Mouse (Mus musculus) hindbrain, embryonic 14.5 days (tissue): ENCODE results near the gene Dmac1. TPM values are rescaled to one million over a fixed set of nuclear protein-coding genes. Genes with fewer than 3 reads are reported as not detected.

Source experiments
- ATAC-seq: fragments of 200-750 bp; cut with Nextera tagmentation; 2 replicates; pipeline ENCODE4 v1.8.0; 2017; ENCODE audit warnings: moderate number of reproducible peaks, mild to moderate bottlenecking, moderate TSS enrichment, moderate library complexity; ENCODE audit not compliant: low FRiP score
- DNase-seq: peaks from one replicate; pipeline ENCODE4 v3.0.0-alpha.2; 2015; ENCODE audit warnings: low spot score
- H3K27ac ChIP-seq: fragments of 300-500 bp; sonication (generic); 2 replicates; pipeline ENCODE4 v1.5.1; 2014; ENCODE audit warnings: mild to moderate bottlenecking, moderate library complexity
- H3K27me3 ChIP-seq: fragments of 300-500 bp; sonication (generic); 2 replicates; pipeline ENCODE4 v1.6.1; 2014; ENCODE audit warnings: mild to moderate bottlenecking, low read length, mixed read lengths; ENCODE audit not compliant: control insufficient read depth, insufficient read depth
- H3K36me3 ChIP-seq: fragments of 300-500 bp; sonication (generic); replicated peaks from 2 replicates; pipeline ENCODE4 v1.6.1; 2014; ENCODE audit not compliant: control insufficient read depth, insufficient read depth
- H3K4me1 ChIP-seq: fragments of 300-500 bp; sonication (generic); replicated peaks from 2 replicates; pipeline ENCODE4 v1.6.1; 2014; ENCODE audit warnings: antibody characterized with exemption, low read length, mixed read lengths; ENCODE audit not compliant: control insufficient read depth, insufficient read depth
- H3K4me2 ChIP-seq: fragments of 300-500 bp; sonication (generic); replicated peaks from 2 replicates; pipeline ENCODE4 v1.6.1; 2014; ENCODE audit warnings: mild to moderate bottlenecking, moderate library complexity
- H3K4me3 ChIP-seq: fragments of 300-500 bp; sonication (generic); replicated peaks from 2 replicates; pipeline ENCODE4 v1.5.1; 2014; ENCODE audit warnings: mild to moderate bottlenecking, low read length
- H3K9ac ChIP-seq: fragments of 300-500 bp; sonication (generic); 2 replicates; pipeline ENCODE4 v1.6.1; 2014
- H3K9me3 ChIP-seq: fragments of 300-500 bp; sonication (generic); 2 replicates; pipeline ENCODE4 v1.6.1; 2016; ENCODE audit warnings: low read length; ENCODE audit not compliant: control insufficient read depth
- WGBS: fragments of 180-500 bp; shearing (Covaris S2); extraction: QIAGEN DNeasy Blood & Tissue Kit; methylation state at CpG from one replicate; pipeline ENCODE4 v1.1.7; 2014; 5-methylcytosine and 5-hydroxymethylcytosine counted together
- polyA plus RNA-seq: library from polyadenylated mRNA; unstranded; fragments of >200 nt; fragmentation: Nextera tagmentation; extraction: Ambion mirVana; gene quantifications from 2 replicates; pipeline ENCODE4 v1.2.1, GENCODE M21; 2014

The Dmac1 gene
- polyA plus RNA-seq, 1 experiment from 2014 or later = 95.7 TPM

DNA sequence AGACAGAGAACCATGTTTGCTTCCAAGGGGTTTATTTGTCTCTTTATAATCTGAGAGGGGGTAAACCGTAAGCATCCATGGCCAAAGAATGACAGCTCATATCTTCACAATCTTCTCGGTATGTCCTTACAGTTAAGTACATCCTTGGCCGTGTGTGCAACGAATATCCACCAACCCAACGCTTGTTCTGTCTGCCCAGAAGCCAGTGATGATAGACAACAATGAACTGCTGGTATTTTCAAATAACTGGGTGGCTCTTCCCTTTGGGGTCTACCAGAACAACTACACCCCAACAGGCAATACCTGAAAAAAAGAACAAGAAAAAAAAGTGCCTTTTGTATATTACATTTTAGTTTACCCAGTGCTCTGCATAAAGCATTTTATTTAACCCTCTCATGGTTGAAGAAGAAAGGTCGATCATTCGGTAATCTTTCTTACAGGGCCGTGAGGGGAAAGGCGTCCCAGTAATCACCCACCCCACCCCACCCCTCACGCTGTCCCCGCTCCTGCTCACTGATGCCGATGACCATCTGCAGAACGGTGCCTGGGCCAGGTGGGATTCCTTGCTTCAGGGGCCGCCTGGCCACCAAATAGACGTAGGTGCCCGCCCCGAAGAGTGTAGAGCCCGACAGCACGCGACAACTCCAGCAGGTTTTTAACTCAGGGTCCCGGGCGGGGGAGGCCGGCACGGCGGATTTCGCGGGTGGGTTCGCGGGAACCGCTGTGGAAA is 473 bp downstream of the Dmac1 start:
- 7% methylated on average over 30 of the region's 30 CpGs for WGBS
- Histone ChIP-seq H3K4me2 (peak overlapping the region; percentile 63), H3K36me3 (peaks cover 9% of the 10 kb centered on the region), H3K9me3 (no peaks in the 10 kb centered on the region), H3K27ac (peak overlapping the region; percentile 36; the same call in 1 of the 2 replicates), H3K4me3 (peak overlapping the region; percentile 82), H3K4me1 (peaks cover 3% of the 10 kb centered on the region; the same call in 1 of the 2 replicates), H3K27me3 (no peaks in the 10 kb centered on the region), H3K9ac (peak overlapping the region; percentile 90)
- ATAC-seq = peak; percentile 93
- peak; percentile 32 for DNase-seq

DNA sequence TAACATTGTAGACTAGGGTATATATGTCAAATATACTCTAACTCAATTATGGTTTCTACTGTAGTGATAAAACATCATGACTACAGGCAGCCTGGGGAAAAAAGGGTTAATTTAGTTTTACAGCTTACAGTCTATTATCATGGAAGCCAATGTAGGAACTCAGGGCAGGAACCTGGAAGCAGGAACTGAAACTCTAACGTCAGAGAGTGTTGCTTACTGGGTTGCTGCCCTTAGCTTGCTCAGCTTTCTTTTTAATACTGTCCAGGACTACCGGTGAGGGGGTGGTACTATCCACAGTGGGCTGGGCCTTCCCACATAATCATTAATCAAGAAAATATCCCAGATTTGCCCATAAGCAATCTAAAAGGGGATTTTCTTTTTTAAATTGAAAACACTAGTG is 2.4 kb downstream of the Dmac1 start:
- Histone ChIP-seq H3K27ac (no peak overlapping the region), H3K9me3 (peaks cover 5% of the 10 kb centered on the region; the same call in 1 of the 2 replicates), H3K9ac (no peak overlapping the region), H3K4me2 (no peak overlapping the region), H3K27me3 (no peaks in the 10 kb centered on the region), H3K4me3 (no peak overlapping the region), H3K36me3 (peaks cover 18% of the 10 kb centered on the region), H3K4me1 (peaks cover 3% of the 10 kb centered on the region; the same call in 1 of the 2 replicates)
- DNase-seq (no peak), ATAC-seq (no peak)
- WGBS = 91% methylated on average over 2 of the region's 2 CpGs

DNA sequence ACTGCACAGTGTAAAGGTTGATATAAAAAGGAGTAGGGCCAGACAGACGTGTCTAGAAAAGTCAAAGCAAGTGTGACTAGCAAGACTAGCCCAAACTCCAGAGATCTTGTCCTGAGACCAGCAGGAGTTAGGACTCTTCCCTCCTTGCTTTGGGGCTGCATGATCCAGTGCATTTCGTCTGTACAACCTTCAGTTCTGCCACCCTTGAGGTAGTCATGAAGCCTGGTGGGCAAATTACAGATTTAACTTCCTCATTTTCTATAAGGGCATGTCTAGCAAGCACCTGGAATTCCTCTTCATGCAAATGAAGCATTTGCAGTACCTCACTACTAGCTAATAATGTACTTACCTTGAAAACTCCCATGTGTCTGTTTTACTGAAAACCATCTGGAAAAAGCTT is 10.2 kb downstream of the Dmac1 start:
- Histone ChIP-seq H3K4me3 (no peak overlapping the region), H3K4me1 (no peaks in the 10 kb centered on the region), H3K4me2 (no peak overlapping the region), H3K27ac (no peak overlapping the region), H3K9ac (no peak overlapping the region), H3K36me3 (peaks cover 9% of the 10 kb centered on the region), H3K9me3 (peaks cover 5% of the 10 kb centered on the region; the same call in 1 of the 2 replicates), H3K27me3 (no peaks in the 10 kb centered on the region)
- DNase-seq (no peak), ATAC-seq (no peak)
- 74% methylated on average over 2 of the region's 2 CpGs for WGBS

DNA sequence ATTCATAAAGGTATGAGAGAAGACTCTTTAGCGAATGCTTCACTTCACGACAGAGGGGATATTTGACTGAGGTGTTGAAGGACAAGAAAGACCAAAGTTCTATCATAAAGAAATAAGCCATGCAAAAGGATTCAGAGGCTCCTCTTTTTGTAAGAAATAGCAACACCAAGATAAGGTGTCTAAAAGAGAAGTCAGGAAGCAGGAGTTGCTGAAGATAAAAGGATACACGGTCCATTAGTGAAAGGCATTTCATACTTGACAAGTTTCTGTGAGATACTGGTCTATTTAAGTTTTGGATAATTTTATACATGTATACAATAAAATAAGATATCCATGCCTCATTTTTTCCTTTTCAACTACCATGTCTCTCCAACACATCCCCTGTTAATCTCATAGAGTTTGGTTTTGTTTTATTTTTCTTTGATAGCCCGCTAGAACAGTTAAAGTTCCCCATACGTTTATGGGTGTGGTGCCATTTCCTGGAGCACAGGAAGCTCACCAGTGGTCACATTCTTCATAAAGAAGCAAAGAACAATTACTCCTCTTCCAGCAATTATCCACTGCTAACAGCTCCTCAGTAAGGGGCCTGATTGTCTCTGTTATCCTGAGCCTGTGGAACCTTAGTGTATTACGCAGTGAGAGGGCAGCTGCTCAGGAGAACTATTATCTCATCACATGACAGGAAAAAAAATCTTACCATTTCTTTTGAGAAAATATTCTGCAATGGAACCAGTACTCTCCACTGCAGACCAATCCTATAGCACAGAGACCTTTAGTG is 11.1 kb downstream of the Dmac1 start:
- no peak overlapping the region for H3K27ac ChIP-seq
- H3K4me1 ChIP-seq = no peaks in the 10 kb centered on the region
- no peak overlapping the region for H3K9ac ChIP-seq
- DNase-seq (no peak), ATAC-seq (no peak)
- H3K27me3 ChIP-seq = no peaks in the 10 kb centered on the region
- 80% methylated on average over 6 of the region's 6 CpGs for WGBS
- H3K36me3 ChIP-seq = 0 out of 2 replicates have a peak, but pooled peaks cover 2% of the 10 kb centered on the region
- H3K9me3 ChIP-seq = no peaks in the 10 kb centered on the region
- H3K4me3 ChIP-seq = no peak overlapping the region
- no peak overlapping the region for H3K4me2 ChIP-seq

DNA sequence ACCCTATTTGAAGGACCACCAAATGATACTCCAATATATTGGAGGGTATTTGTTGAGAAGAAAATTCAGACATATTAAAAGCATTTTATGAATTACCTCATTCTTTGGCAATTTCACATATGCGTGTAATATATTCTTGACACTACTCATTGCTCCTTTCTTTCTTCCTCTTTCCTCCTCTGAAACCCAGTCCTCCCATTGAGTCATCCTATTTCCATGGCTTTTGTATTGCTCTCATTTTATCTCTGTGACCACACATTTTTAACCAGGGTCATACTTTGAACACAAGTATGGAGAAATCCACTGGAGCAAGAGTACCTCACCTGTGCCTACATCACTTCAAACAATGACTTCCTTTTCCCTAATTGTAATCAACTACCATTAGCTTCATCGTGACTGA is 13.9 kb downstream of the Dmac1 start:
- 97% methylated on average over 2 of the region's 2 CpGs for WGBS
- Histone ChIP-seq H3K9me3 (no peaks in the 10 kb centered on the region), H3K27me3 (no peaks in the 10 kb centered on the region), H3K4me2 (no peak overlapping the region), H3K36me3 (no peaks in the 10 kb centered on the region), H3K27ac (no peak overlapping the region), H3K4me3 (no peak overlapping the region), H3K4me1 (no peaks in the 10 kb centered on the region), H3K9ac (no peak overlapping the region)
- DNase-seq (no peak), ATAC-seq (no peak)

DNA sequence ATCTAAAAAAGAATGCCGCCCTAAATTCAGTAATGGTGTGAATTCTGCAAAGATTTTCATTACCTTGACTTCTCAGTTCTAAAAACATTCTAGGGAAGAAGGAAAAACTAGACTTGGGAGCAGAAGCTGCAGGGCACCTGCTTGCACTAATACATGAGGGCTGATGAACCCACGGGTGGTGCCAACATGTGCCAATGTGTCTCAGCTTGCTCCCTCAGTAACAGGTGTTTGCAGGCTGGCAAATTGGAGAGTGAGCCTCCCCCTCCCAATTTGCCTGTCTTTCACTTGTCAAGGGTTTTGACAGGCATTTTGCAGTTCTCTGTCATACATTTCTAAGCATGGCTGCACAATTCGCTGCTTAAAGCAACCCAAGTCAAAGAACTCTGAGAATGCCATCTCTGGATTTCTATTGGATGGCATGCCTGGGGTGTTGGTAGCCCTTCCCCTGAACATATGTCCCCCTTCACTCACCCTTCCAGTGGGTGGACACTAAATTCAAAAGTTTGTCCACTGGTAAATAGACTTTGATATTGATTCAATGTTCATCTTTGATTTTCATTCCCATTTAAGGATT is 14.5 kb downstream of the Dmac1 start:
- WGBS = 82% methylated on average over 3 of the region's 3 CpGs
- Histone ChIP-seq H3K27me3 (no peaks in the 10 kb centered on the region), H3K4me1 (no peaks in the 10 kb centered on the region), H3K9me3 (no peaks in the 10 kb centered on the region), H3K9ac (no peak overlapping the region), H3K4me3 (no peak overlapping the region), H3K36me3 (no peaks in the 10 kb centered on the region), H3K4me2 (no peak overlapping the region), H3K27ac (no peak overlapping the region)
- ATAC-seq (no peak), DNase-seq (no peak)

DNA sequence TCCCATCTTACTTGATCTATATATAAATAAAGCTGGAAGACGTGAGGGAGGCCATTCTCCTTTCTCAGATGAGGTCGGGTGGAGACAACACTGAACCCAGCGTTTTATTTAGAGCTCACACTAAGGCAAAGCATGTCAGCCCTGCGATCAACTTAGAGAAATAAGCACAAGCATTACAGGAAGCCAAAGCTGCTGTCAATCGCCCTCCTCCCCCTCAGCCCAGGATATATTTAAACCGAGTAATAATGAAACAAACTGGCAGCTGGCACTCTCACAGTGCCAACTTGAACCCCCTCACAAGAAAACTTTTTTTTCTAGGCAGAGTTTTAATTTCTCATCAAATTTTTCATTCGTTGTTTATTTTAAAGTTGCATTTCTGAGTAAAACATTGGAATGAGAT is 15.7 kb downstream of the Dmac1 start:
- no peak for ATAC-seq
- H3K4me1 ChIP-seq = no peaks in the 10 kb centered on the region
- H3K36me3 ChIP-seq = no peaks in the 10 kb centered on the region
- DNase-seq = no peak
- no peak overlapping the region for H3K4me3 ChIP-seq
- H3K27me3 ChIP-seq = no peaks in the 10 kb centered on the region
- H3K27ac ChIP-seq = no peak overlapping the region
- no peaks in the 10 kb centered on the region for H3K9me3 ChIP-seq
- WGBS = 78% methylated on average over 7 of the region's 7 CpGs
- H3K9ac ChIP-seq = no peak overlapping the region
- no peak overlapping the region for H3K4me2 ChIP-seq

DNA sequence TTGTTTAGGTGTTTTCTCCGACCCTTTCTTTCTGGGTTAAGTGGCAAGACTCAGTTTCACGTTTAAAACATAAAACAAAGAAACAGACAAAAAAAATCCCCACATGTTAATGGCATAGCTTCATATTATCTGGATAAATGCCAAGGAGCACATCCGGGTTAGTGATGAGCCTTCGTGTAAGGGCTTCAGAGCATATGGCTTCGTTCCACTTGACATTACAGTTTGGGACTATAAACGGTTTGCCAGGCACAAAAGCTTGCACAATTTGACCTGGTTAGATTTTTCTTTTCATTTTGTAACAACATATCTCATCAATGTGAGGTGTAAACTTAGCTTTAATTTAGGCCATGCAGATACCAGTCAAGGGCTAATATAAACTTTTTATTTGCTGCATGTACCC is 17.9 kb downstream of the Dmac1 start:
- Histone ChIP-seq H3K36me3 (no peaks in the 10 kb centered on the region), H3K4me2 (no peak overlapping the region)
- no peak for ATAC-seq

DNA sequence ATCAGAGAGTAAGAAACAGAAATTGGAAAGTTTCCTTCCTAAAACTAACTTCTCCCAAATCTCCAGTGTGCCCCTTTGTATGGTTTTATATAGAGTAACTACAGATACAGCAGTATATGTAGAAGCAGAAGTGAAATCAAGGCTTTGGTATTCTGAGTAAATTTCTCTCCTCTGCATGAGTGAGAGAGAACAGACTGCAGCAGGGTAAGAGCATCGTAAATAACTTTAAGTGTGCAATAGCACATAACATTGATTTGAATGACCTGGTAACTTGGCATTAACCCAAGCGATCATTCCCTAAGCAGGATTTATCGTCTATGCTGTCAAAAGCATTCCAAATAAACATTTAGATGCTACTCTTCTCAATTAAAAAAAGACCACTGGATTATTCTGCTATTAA is 18.7 kb downstream of the Dmac1 start:
- DNase-seq (no peak), ATAC-seq (no peak)
- Histone ChIP-seq H3K4me2 (no peak overlapping the region), H3K4me1 (no peaks in the 10 kb centered on the region), H3K27me3 (no peaks in the 10 kb centered on the region), H3K36me3 (no peaks in the 10 kb centered on the region), H3K4me3 (no peak overlapping the region), H3K9ac (no peak overlapping the region), H3K9me3 (no peaks in the 10 kb centered on the region), H3K27ac (no peak overlapping the region)
- WGBS = 75% methylated on average over 3 of the region's 3 CpGs

More for the DNA sequence above, 17.9 kb downstream of the Dmac1 start:
- no peak overlapping the region for H3K4me3 ChIP-seq
- H3K27me3 ChIP-seq = no peaks in the 10 kb centered on the region
- H3K4me1 ChIP-seq = no peaks in the 10 kb centered on the region
- no peaks in the 10 kb centered on the region for H3K9me3 ChIP-seq
- 67% methylated on average over 6 of the region's 6 CpGs for WGBS
- no peak overlapping the region for H3K9ac ChIP-seq
- peak; percentile 27 for DNase-seq
- H3K27ac ChIP-seq = no peak overlapping the region
